Mouse (Mus musculus) lung, adult 2 months (tissue): ENCODE data around the gene Gm3371.
"Not testable (repeated sequence)": the region's sequence is repeated elsewhere in the genome, so short reads cannot be mapped to it uniquely, and the experiment has no call there.

Experiments
- CTCF ChIP-seq: fragments of 200-500 bp; IDR thresholded peaks from 2 replicates; pipeline ENCODE4 v1.5.1; 2011; ENCODE audit warnings: mild to moderate bottlenecking, low read length, control low read depth; ENCODE audit not compliant: insufficient read depth
- POLR2A ChIP-seq: fragments of 200-500 bp; IDR thresholded peaks from 2 replicates; pipeline ENCODE4 v1.6.1; 2011; ENCODE audit warnings: low read depth, mild to moderate bottlenecking, control low read depth, low read length, borderline replicate concordance; ENCODE audit errors: extremely low read depth

DNA sequence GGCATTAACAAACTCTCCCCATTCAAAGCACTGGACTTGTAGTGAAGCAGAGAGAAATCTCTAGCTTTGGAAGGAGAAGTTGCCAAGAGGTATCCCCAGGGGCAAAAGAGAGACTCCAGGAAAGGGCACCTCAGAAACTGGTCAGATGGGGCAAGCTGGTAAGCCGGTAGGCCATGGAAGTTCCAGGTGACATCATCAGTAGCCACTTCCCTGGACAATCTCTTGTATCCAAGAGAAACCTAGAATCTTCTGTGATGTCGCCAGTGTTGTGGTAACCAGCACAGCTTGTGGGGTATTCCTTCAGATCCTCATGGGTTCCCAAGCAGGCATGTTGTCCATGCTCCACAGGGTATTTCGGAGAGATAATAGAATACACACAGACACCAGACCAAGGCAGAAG is 22.8 kb upstream of the Gm3371 start, which contains the start of gene Gm8232:
- TF ChIP-seq POLR2A, CTCF: not testable (repeated sequence)
